Comparison of ENCODE assay signal across 11 mouse cellular contexts in the genomic region with DNA sequence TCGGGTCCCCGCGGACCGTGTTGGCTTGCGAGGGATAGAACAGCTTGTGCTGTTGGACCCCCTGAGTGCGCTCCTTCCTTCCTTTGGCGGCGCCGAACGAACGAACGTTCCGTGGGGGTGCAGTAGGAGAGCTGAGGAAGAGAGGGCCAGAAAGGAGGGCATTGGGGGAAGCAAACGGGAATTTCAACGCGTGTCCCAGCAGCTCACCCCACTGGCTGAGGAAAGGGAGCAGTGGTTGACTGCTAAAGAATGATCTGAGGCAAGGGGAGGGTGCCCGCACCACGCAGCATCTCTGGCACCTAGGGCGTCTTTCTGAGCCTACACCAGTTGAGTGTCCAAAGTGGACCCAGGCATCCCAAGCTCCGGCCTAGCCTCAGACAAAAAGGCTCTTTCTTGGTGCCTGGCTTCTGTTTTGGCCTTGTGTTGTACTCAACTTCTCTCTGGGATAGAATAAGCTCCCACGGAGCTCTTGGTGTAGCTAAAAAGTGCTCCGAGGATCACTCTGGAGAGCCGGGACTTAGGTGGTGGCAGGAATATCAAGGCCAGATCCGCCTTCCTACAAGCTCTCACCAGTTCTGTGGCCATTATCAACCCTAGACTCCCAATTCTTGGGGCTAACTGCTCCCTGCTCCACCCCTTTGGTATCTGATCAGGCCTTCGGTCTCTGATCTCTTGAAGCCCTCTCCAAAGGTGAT. TPM values are rescaled to one million over a fixed set of nuclear protein-coding genes. Genes with fewer than 3 reads are reported as not detected.
DNase-seq lines count a peak whose midpoint lies in the region; ATAC-seq and TF ChIP-seq lines count a peak whose summit lies in the region.
"Had no signal": no experiment of that assay in that cellular context is flagged by ENCODE, and none has a peak within 500 bp of the region (broad histone marks: within the 10 kb centered on the region; RNA-seq: fewer than 3 reads in every experiment).

No protein-coding gene starts in this region.

- peak; percentile 13 for DNase-seq in embryo, embryonic 10 days (ENCODE audit: low spot score)
- DNase-seq in embryo, embryonic 9.5 days (ENCODE audit: extremely low spot score): no peak
- DNase-seq in ES-E14 (ENCODE audit: low read depth, low spot score): no peak
- no peak for DNase-seq in limb, embryonic 14.5 days (ENCODE audit: low spot score)
- no peak for DNase-seq in spleen, adult 18-20 months
- DNase-seq in gastrocnemius, postnatal 4 days (ENCODE audit: low spot score in 2 of 2): no peak
- DNase-seq: cerebellum, adult 11 months had no signal

- H3K9ac ChIP-seq in ES-E14 (ENCODE audit: insufficient read depth, low read depth, low read length, poor library complexity, severe bottlenecking): no peak overlapping the region
- H3K9ac ChIP-seq in heart, embryonic 16.5 days (ENCODE audit: low read length): peak overlapping the region; percentile 86
- H3K9ac ChIP-seq in limb, embryonic 14.5 days (ENCODE audit: low read depth, low read length, severe bottlenecking): peak overlapping the region; percentile 49; the same call in 1 of the 2 replicates

- in situ Hi-C loops in ES-E14 (cut with MboI; ENCODE audit: low sequenced_read_pairs in 2 of 2, unreplicated experiment in 2 of 2): loop anchor here (5.0 to 25.0 kb wide), 4 partner anchors 629 to 1299 kb away; a partner anchor contains a TSS

- peak overlapping the region; percentile 62 to 65 for H3K4me3 ChIP-seq in ES-E14 (ENCODE audit: insufficient read depth in 1 of 2, low read depth in 1 of 2, low read length in 2 of 2, poor library complexity in 1 of 2, severe bottlenecking in 1 of 2)
- H3K4me3 ChIP-seq in heart, embryonic 16.5 days (ENCODE audit: low read length): peak overlapping the region; percentile 67
- peak overlapping the region; percentile 44 for H3K4me3 ChIP-seq in limb, embryonic 14.5 days (replicated peaks; ENCODE audit: low read length)

- no peak overlapping the region for H3K27ac ChIP-seq in ES-E14 (ENCODE audit: insufficient read depth, low read depth, low read length, poor library complexity, severe bottlenecking)
- peak overlapping the region; percentile 96 for H3K27ac ChIP-seq in heart, embryonic 16.5 days (ENCODE audit: low read length)
- H3K27ac ChIP-seq in limb, embryonic 14.5 days (replicated peaks; ENCODE audit: low read depth, low read length): no peak overlapping the region

- peak overlapping the region; percentile 74 for H3K4me2 ChIP-seq in heart, embryonic 16.5 days (ENCODE audit: low read depth, low read length)
- peak overlapping the region; percentile 89 for H3K4me2 ChIP-seq in limb, embryonic 14.5 days (replicated peaks; ENCODE audit: low read depth, low read length, severe bottlenecking)

- peaks cover 0 to 4% of the 10 kb centered on the region in 2 experiments; a peak in 1 of 4 replicates for H3K4me1 ChIP-seq in ES-E14 (ENCODE audit: control insufficient read depth in 2 of 2, insufficient read depth in 2 of 2, low read length in 2 of 2, poor library complexity in 1 of 2)
- H3K4me1 ChIP-seq in heart, embryonic 16.5 days (ENCODE audit: control insufficient read depth, insufficient read depth, low read length): peaks cover 29% of the 10 kb centered on the region
- peaks cover 10% of the 10 kb centered on the region; the same call in 1 of the 2 replicates for H3K4me1 ChIP-seq in limb, embryonic 14.5 days (ENCODE audit: control insufficient read depth, insufficient read depth, low read length)

- ATAC-seq in heart, embryonic 16.5 days (replicated peaks; ENCODE audit: extremely low read depth, insufficient read depth, low FRiP score): no peak
- no peak for ATAC-seq in limb, embryonic 14.5 days (ENCODE audit: low FRiP score, low read depth)
- no peak for ATAC-seq in megakaryocyte-erythroid progenitor cell, adult 5-6 weeks (replicated peaks; ENCODE audit: low FRiP score, low TSS enrichment, poor library complexity, severe bottlenecking)

- TF ChIP-seq POLR2A in limb, embryonic 14.5 days (IDR thresholded peaks at IDR 0.05; ENCODE audit: borderline replicate concordance, extremely low read depth, insufficient read depth, insufficient read length): no peak

- H3K27me3 ChIP-seq in heart, embryonic 16.5 days (ENCODE audit: control insufficient read depth, insufficient read depth, low read length): peaks cover 67% of the 10 kb centered on the region
- peaks cover 90% of the 10 kb centered on the region for H3K27me3 ChIP-seq in limb, embryonic 14.5 days (ENCODE audit: control insufficient read depth, insufficient read depth, low read length)

- no peaks in the 10 kb centered on the region for H3K9me3 ChIP-seq in ES-E14 (ENCODE audit: control insufficient read depth, insufficient read depth, low read depth, low read length)
- H3K9me3 ChIP-seq in heart, embryonic 16.5 days (replicated peaks; ENCODE audit: control insufficient read depth, low read length): no peaks in the 10 kb centered on the region
- no peaks in the 10 kb centered on the region for H3K9me3 ChIP-seq in limb, embryonic 14.5 days (ENCODE audit: control insufficient read depth, low read length)

- 7% methylated on average over 25 of the region's 25 CpGs for whole genome bisulfite sequencing in heart, embryonic 16.5 days
- 6% methylated on average over 23 of the region's 25 CpGs for WGBS in limb, embryonic 14.5 days

- no peaks in the 10 kb centered on the region for H3K36me3 ChIP-seq in ES-E14 (ENCODE audit: control insufficient read depth, insufficient read depth, low read length, poor library complexity, severe bottlenecking)
- no peaks in the 10 kb centered on the region for H3K36me3 ChIP-seq in heart, embryonic 16.5 days (ENCODE audit: control insufficient read depth, insufficient read depth)
- H3K36me3 ChIP-seq in limb, embryonic 14.5 days (ENCODE audit: control insufficient read depth, insufficient read depth, low read length): no peaks in the 10 kb centered on the region

TF ChIP-seq in ES-E14, 5 proteins besides CTCF, POLR2A, EP300 and RAD21:
- TF ChIP-seq MAFK (IDR thresholded peaks at IDR 0.05; ENCODE audit: insufficient read depth, low read depth, low read length): no peak
- TF ChIP-seq HCFC1 (IDR thresholded peaks at IDR 0.05; ENCODE audit: borderline replicate concordance, insufficient read depth, low read length): no peak
- TF ChIP-seq ZC3H11A (IDR thresholded peaks at IDR 0.05; ENCODE audit: borderline replicate concordance, low read depth, low read length): no peak
- TF ChIP-seq CHD2 (IDR thresholded peaks at IDR 0.05; ENCODE audit: low read depth, low read length): no peak
- no peak for TF ChIP-seq ZNF384 (IDR thresholded peaks at IDR 0.05; ENCODE audit: low read depth, low read length)
TF ChIP-seq in ES-E14: peak in this region for 0.

RNA-seq across cellular contexts. Expression of a gene that starts 0.9 kb away (rescaled TPM):
- total RNA-seq in ES-E14 (2012; rRNA removed): 0.48 and 0.58 TPM in 2 replicates
- 42.2 and 50.2 TPM in 2 replicates for polyA plus RNA-seq in heart, embryonic 16.5 days (2015; fragmentation: Nextera tagmentation; extraction: Ambion mirVana)
- 6.7 and 7.4 TPM in 2 replicates for polyA plus RNA-seq in limb, embryonic 14.5 days (2012; rRNA removed)
- 8.9 TPM in 2 replicates for polyA plus RNA-seq in limb, embryonic 14.5 days (2014; fragmentation: Nextera tagmentation; extraction: Ambion mirVana)
- total RNA-seq in megakaryocyte-erythroid progenitor cell, adult 5-6 weeks (2014; fragmentation: Nextera tagmentation): not detected in 2 replicates
- total RNA-seq in megakaryocyte-erythroid progenitor cell, adult 5-6 weeks (2017): not detected in 2 replicates
- not detected for total RNA-seq in gastrocnemius, postnatal 4 days (2021)
- total RNA-seq: layer of hippocampus, postnatal 10 days; megakaryocyte progenitor cell, adult 5-6 weeks had no signal
